Mouse (Mus musculus): ENCODE data around the gene Marveld3. TPM values are rescaled to one million over a fixed set of nuclear protein-coding genes. Genes with fewer than 3 reads are reported as not detected.

Marveld3 gene
- polyA plus RNA-seq, 1 experiment from 2014 or later, result 3.2 TPM

- Histone ChIP-seq H3K27ac (replicated peaks) (no peak overlapping the region), H3K4me3 (ENCODE audit: low read depth, low read length) (no peak overlapping the region), H3K4me2 (replicated peaks; ENCODE audit: low read depth) (no peak overlapping the region), H3K36me3 (ENCODE audit: control insufficient read depth, insufficient read depth, low read length) (no peaks in the 10 kb centered on the region), H3K9me3 (ENCODE audit: control insufficient read depth, low read length) (no peaks in the 10 kb centered on the region), H3K27me3 (ENCODE audit: control insufficient read depth, insufficient read depth, low read length) (no peaks in the 10 kb centered on the region; the same call in 1 of the 2 replicates), H3K4me1 (replicated peaks; ENCODE audit: control insufficient read depth, insufficient read depth) (no peaks in the 10 kb centered on the region; the same call in 1 of the 2 replicates), H3K9ac (ENCODE audit: low read length) (no peak overlapping the region)
- ATAC-seq (ENCODE audit: low FRiP score, low TSS enrichment) (no peak; the same call in 1 of the 2 replicates), DNase-seq (ENCODE audit: low spot score) (no peak)
- TF ChIP-seq EP300 (optimal IDR thresholded peaks at IDR 0.05) (no peak), CTCF (IDR thresholded peaks at IDR 0.05; ENCODE audit: low read depth) (no peak)
- 55% methylated on average over 13 of the region's 13 CpGs for WGBS
Observed at GRCm38 (mm10) chr8:109954486-109954948, 7.5 kb downstream of the Marveld3 start.

GRCm38 (mm10) chr8:109952171-109952570 is 9.8 kb downstream of the Marveld3 start:
- Histone ChIP-seq H3K4me2 (replicated peaks; ENCODE audit: low read depth) (no peak overlapping the region), H3K4me3 (ENCODE audit: low read depth, low read length) (no peak overlapping the region), H3K9me3 (ENCODE audit: control insufficient read depth, low read length) (no peaks in the 10 kb centered on the region), H3K9ac (ENCODE audit: low read length) (no peak overlapping the region), H3K27ac (replicated peaks) (no peak overlapping the region), H3K27me3 (ENCODE audit: control insufficient read depth, insufficient read depth, low read length) (no peaks in the 10 kb centered on the region; the same call in 1 of the 2 replicates), H3K4me1 (replicated peaks; ENCODE audit: control insufficient read depth, insufficient read depth) (no peaks in the 10 kb centered on the region; the same call in 1 of the 2 replicates), H3K36me3 (ENCODE audit: control insufficient read depth, insufficient read depth, low read length) (no peaks in the 10 kb centered on the region)
- ATAC-seq (ENCODE audit: low FRiP score, low TSS enrichment) (no peak), DNase-seq (ENCODE audit: low spot score) (no peak)
- TF ChIP-seq CTCF (IDR thresholded peaks at IDR 0.05; ENCODE audit: low read depth) (no peak), EP300 (optimal IDR thresholded peaks at IDR 0.05) (no peak)
- WGBS, result 62% methylated on average over 7 of the region's 7 CpGs

- H3K4me1 ChIP-seq (replicated peaks; ENCODE audit: control insufficient read depth, insufficient read depth), result no peaks in the 10 kb centered on the region
- peak overlapping the region; percentile 41 for H3K4me2 ChIP-seq (replicated peaks; ENCODE audit: low read depth)
- WGBS, result 7% methylated on average over 19 of the region's 19 CpGs
- no peaks in the 10 kb centered on the region; the same call in 1 of the 2 replicates for H3K27me3 ChIP-seq (ENCODE audit: control insufficient read depth, insufficient read depth, low read length)
- peak overlapping the region; percentile 12 for H3K4me3 ChIP-seq (ENCODE audit: low read depth, low read length)
- no peak overlapping the region for H3K27ac ChIP-seq (replicated peaks)
- DNase-seq (ENCODE audit: low spot score) (no peak), ATAC-seq (ENCODE audit: low FRiP score, low TSS enrichment) (no peak)
- TF ChIP-seq CTCF (IDR thresholded peaks at IDR 0.05; ENCODE audit: low read depth) (no peak), EP300 (optimal IDR thresholded peaks at IDR 0.05) (no peak)
- no peaks in the 10 kb centered on the region for H3K36me3 ChIP-seq (ENCODE audit: control insufficient read depth, insufficient read depth, low read length)
- H3K9me3 ChIP-seq (ENCODE audit: control insufficient read depth, low read length), result no peaks in the 10 kb centered on the region
- H3K9ac ChIP-seq (ENCODE audit: low read length), result no peak overlapping the region
Observed at GRCm38 (mm10) chr8:109948285-109948564, 13.8 kb downstream of the Marveld3 start.

GRCm38 (mm10) chr8:109947447-109948284 is 14.3 kb downstream of the Marveld3 start:
- Histone ChIP-seq H3K4me1 (replicated peaks; ENCODE audit: control insufficient read depth, insufficient read depth) (no peaks in the 10 kb centered on the region), H3K36me3 (ENCODE audit: control insufficient read depth, insufficient read depth, low read length) (no peaks in the 10 kb centered on the region; the same call in 1 of the 2 replicates), H3K27ac (replicated peaks) (no peak overlapping the region), H3K4me2 (replicated peaks; ENCODE audit: low read depth) (peak overlapping the region; percentile 41), H3K27me3 (ENCODE audit: control insufficient read depth, insufficient read depth, low read length) (no peaks in the 10 kb centered on the region; the same call in 1 of the 2 replicates), H3K9me3 (ENCODE audit: control insufficient read depth, low read length) (no peaks in the 10 kb centered on the region), H3K4me3 (ENCODE audit: low read depth, low read length) (peak overlapping the region; percentile 12), H3K9ac (ENCODE audit: low read length) (no peak overlapping the region)
- 5% methylated on average over 26 of the region's 26 CpGs for WGBS
- DNase-seq (ENCODE audit: low spot score) (peak; percentile 44), ATAC-seq (ENCODE audit: low FRiP score, low TSS enrichment) (peak; percentile 29; the same call in 1 of the 2 replicates)
- TF ChIP-seq EP300 (optimal IDR thresholded peaks at IDR 0.05) (no peak), CTCF (IDR thresholded peaks at IDR 0.05; ENCODE audit: low read depth) (peak; percentile 77)

GRCm38 (mm10) chr8:109946272-109946671 is 15.7 kb downstream of the Marveld3 start:
- H3K27me3 ChIP-seq (ENCODE audit: control insufficient read depth, insufficient read depth, low read length), result no peaks in the 10 kb centered on the region; the same call in 1 of the 2 replicates
- H3K9me3 ChIP-seq (ENCODE audit: control insufficient read depth, low read length), result no peaks in the 10 kb centered on the region
- TF ChIP-seq EP300 (optimal IDR thresholded peaks at IDR 0.05) (no peak), CTCF (IDR thresholded peaks at IDR 0.05; ENCODE audit: low read depth) (no peak)
- 86% methylated on average over 7 of the region's 7 CpGs for WGBS
- H3K4me1 ChIP-seq (replicated peaks; ENCODE audit: control insufficient read depth, insufficient read depth), result no peaks in the 10 kb centered on the region
- no peak overlapping the region for H3K4me2 ChIP-seq (replicated peaks; ENCODE audit: low read depth)
- ATAC-seq (ENCODE audit: low FRiP score, low TSS enrichment) (no peak), DNase-seq (ENCODE audit: low spot score) (no peak)
- H3K36me3 ChIP-seq (ENCODE audit: control insufficient read depth, insufficient read depth, low read length), result no peaks in the 10 kb centered on the region; the same call in 1 of the 2 replicates
- no peak overlapping the region for H3K4me3 ChIP-seq (ENCODE audit: low read depth, low read length)
- no peak overlapping the region for H3K9ac ChIP-seq (ENCODE audit: low read length)
- no peak overlapping the region for H3K27ac ChIP-seq (replicated peaks)

GRCm38 (mm10) chr8:109945694-109946093 is 16.3 kb downstream of the Marveld3 start:
- Histone ChIP-seq H3K27me3 (ENCODE audit: control insufficient read depth, insufficient read depth, low read length) (no peaks in the 10 kb centered on the region), H3K9me3 (ENCODE audit: control insufficient read depth, low read length) (no peaks in the 10 kb centered on the region), H3K9ac (ENCODE audit: low read length) (no peak overlapping the region), H3K36me3 (ENCODE audit: control insufficient read depth, insufficient read depth, low read length) (no peaks in the 10 kb centered on the region; the same call in 1 of the 2 replicates), H3K4me1 (replicated peaks; ENCODE audit: control insufficient read depth, insufficient read depth) (no peaks in the 10 kb centered on the region), H3K4me3 (ENCODE audit: low read depth, low read length) (no peak overlapping the region), H3K4me2 (replicated peaks; ENCODE audit: low read depth) (no peak overlapping the region), H3K27ac (replicated peaks) (no peak overlapping the region)
- ATAC-seq (ENCODE audit: low FRiP score, low TSS enrichment) (0 out of 2 replicates have a peak, but pooled peaks have one; percentile 12), DNase-seq (ENCODE audit: low spot score) (no peak)
- whole genome bisulfite sequencing, result 55% methylated on average over 7 of the region's 7 CpGs
- no peak for TF ChIP-seq EP300 (optimal IDR thresholded peaks at IDR 0.05)
- no peak for TF ChIP-seq CTCF (IDR thresholded peaks at IDR 0.05; ENCODE audit: low read depth)

All from stomach, postnatal 0 days (tissue).